Mouse (Mus musculus) megakaryocyte, embryonic 14.5 days (primary cell): ENCODE measurements around the gene Acbd7.

Source experiments
- FLI1 ChIP-seq: IDR thresholded peaks from 2 replicates; pipeline ENCODE4 v1.6.1; 2012; ENCODE audit warnings: low read length, inconsistent platforms, mixed read lengths
- GATA1 ChIP-seq: IDR thresholded peaks from 3 replicates; pipeline ENCODE4 v1.6.1; 2012; ENCODE audit warnings: mixed read lengths, low read length, inconsistent platforms, borderline replicate concordance

- TF ChIP-seq FLI1 (no peak), GATA1 (no peak)
Measured at GRCm38 (mm10) chr2:3331071-3331703, 4.8 kb upstream of the Acbd7 start.
